Mouse (Mus musculus) kidney, adult 8-10 months (tissue): Measurements from ENCODE around the gene Crocc.

Experiments
- DNase-seq, 2 experiments: peaks; one replicate each; pipeline ENCODE4 v3.0.0; 2022

Gene Crocc

DNA sequence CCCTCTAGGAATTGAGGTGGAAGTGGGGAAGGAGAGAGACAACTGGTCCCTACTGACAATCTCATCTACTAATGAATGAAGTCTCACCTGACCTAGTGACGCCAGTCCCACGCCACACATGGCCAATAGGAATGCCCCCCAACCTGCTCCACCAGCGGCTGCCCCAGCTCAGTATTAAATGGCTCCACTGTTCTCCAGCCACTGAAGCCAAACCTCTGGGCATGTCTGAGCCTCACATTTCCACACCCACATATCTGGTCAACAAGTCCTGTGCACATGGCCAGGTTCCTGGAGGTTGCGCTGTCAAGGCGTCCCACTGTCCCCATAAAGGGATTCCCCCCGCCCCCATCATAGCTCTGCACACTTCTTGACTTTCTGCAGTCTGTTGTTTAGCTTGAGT is 75.8 kb downstream of the Crocc start:
- DNase-seq: no peak

DNA sequence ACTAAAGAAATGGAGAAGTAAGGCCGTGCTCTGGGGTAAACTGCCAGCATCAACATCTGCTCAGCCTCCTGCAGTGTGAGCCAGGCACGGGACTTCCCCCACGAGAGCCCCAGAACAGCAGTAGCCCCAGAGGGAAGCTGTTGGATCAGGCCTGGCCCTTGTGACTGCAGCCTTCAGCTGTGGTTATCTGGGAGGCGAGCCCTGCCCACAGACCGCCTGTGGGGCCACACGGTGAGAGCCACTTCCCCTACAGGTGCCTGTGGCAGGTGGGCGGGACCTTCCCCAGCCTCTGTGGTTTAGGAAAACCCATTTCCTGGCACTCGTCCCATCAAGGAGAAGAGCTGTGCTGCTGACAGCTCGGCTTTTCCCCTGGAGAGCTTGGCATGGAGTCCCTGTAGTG is 76.9 kb downstream of the Crocc start:
- DNase-seq: peak in 1 of 2 experiments; percentile 30

GRCm38 (mm10) chr4:140982808-140983207 is 77.5 kb downstream of the Crocc start:
- peak in 1 of 2 experiments; percentile 36 for DNase-seq

- DNase-seq: no peak
Observed at GRCm38 (mm10) chr4:140981605-140982004, 78.7 kb downstream of the Crocc start.

DNA sequence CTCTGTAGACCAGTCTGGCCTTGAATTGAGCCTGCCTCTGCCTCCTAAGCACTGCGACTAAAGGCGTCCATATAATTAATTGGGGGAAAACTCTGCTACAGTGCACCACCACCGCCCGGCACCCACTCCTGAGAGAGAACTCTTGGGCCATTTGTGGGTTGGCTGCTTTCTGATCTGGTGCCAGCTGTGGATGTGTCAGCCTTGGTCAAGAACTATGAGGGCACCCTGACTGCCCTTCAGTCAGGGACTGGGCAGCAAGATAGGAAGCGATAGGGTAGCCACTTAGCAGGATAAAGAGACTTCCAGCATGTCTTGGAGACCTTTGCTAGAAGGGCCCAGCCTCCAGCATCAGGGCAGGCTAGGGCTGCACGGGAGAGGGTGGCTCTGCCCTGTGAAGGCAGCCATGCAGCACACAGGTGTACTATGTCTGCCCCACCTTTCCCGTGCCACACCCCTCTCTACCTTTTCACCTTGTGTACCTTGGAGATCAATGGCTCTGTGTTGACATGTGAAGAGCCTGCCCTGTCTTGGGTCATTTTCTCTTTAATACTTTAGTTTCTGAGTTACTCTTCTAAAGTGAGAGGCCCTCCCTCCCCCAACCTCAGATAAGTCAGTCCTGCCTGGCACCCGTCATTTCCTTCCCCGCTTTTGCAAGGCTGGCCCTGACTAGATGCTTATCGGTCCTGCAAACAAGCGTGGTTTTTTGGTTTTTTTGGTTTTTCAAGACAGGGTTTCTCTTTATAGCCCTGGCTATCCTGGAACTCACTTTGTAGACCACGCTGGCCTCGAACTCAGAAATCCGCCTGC is 82.3 kb downstream of the Crocc start:
- DNase-seq: no peak

DNA sequence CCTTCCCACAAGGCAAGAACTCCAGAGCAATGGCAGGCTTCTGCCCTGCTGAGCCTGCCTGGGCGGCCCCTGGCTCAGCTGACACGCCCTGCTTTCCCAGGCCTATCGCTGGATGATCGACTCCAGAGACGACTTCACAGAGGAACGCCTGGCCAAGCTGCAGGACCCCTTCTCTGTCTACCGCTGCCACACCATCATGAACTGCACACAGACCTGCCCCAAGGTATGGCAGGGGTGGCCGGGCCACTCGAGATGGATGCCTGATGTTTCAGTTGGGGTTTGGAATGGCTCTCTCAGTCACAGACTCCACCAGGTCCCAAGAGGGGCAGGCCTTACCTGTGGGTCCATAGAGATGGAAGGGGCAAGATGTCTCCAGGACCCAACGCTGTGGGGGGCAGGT is 83.1 kb downstream of the Crocc start:
- DNase-seq: no peak

- DNase-seq: no peak
Observed at GRCm38 (mm10) chr4:140975356-140975755, 85.0 kb downstream of the Crocc start.

DNA sequence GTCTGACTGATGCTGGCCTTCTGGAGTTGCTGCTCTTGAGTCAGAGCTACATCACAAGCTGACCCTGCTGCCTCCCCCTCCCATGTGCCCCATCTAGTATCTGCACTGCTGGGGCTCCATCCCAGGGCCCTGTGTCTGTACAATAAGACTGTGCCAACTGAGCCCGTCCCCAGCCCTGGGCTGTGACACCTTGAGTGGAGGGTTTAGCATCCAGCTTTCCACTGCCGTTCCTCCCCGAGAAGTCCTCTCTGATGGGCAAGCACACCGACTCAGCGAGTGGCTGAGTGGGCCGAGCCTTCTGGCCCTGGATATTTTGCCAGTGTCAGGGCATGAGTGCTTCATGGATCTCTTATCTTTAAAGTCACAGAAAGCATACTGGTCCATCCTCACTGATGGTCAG is 85.9 kb downstream of the Crocc start:
- DNase-seq: no peak

DNA sequence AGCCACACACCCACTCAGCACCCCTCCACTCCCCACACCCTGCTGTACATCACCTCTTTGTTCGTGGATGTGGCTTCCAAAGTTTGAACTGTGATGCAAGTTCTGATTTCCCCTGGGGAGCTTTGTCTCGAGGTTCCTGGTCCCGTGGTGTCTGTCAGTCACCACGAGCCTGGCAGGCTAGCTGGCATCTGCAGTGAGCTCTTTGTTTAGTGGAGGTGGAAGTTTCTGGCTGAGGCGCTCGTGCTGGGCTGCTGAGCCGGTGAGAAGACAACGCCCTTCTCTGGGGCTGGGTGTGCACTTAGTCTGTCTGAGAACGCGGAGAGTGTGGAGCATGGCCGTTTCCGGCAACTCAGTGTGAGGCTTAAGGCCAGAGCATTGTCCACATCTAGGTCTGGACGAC is 88.7 kb downstream of the Crocc start:
- DNase-seq: no peak

- no peak for DNase-seq
Observed at GRCm38 (mm10) chr4:140967386-140968159, 92.8 kb downstream of the Crocc start.
